Mouse (Mus musculus) kidney, embryonic 15.5 days (tissue): ENCODE data around the gene Tmem270. TPM values are rescaled to one million over a fixed set of nuclear protein-coding genes. Genes with fewer than 3 reads are reported as not detected.
"Not testable (repeated sequence)": the region's sequence is repeated elsewhere in the genome, so short reads cannot be mapped to it uniquely, and the experiment has no call there.

ENCODE experiments used
- ATAC-seq: fragments of 200-750 bp; cut with Nextera tagmentation; replicated peaks from 2 replicates; pipeline ENCODE4 v1.8.0; 2017; ENCODE audit warnings: moderate TSS enrichment; ENCODE audit not compliant: low FRiP score
- H3K27ac ChIP-seq: fragments of 300-500 bp; sonication (generic); 2 replicates; pipeline ENCODE4 v1.5.1; 2015; ENCODE audit warnings: mild to moderate bottlenecking, inconsistent platforms
- H3K27me3 ChIP-seq: fragments of 300-500 bp; sonication (generic); 2 replicates; pipeline ENCODE4 v1.6.1; 2015; ENCODE audit warnings: inconsistent platforms
- H3K36me3 ChIP-seq: fragments of 300-500 bp; sonication (generic); 2 replicates; pipeline ENCODE4 v1.6.1; 2015; ENCODE audit warnings: inconsistent platforms
- H3K4me1 ChIP-seq: fragments of 300-500 bp; sonication (generic); 2 replicates; pipeline ENCODE4 v1.6.1; 2015; ENCODE audit warnings: inconsistent platforms
- H3K4me2 ChIP-seq: fragments of 300-500 bp; sonication (generic); 2 replicates; pipeline ENCODE4 v1.6.1; 2015; ENCODE audit warnings: moderate library complexity, mild to moderate bottlenecking, inconsistent platforms
- H3K4me3 ChIP-seq: fragments of 300-500 bp; sonication (generic); replicated peaks from 2 replicates; pipeline ENCODE4 v1.5.1; 2015; ENCODE audit warnings: mild to moderate bottlenecking, inconsistent platforms
- H3K9ac ChIP-seq: fragments of 300-500 bp; sonication (generic); 2 replicates; pipeline ENCODE4 v1.6.1; 2015; ENCODE audit warnings: mild to moderate bottlenecking, inconsistent platforms
- H3K9me3 ChIP-seq: fragments of 300-500 bp; sonication (generic); replicated peaks from 2 replicates; pipeline ENCODE4 v1.6.1; 2016; ENCODE audit warnings: inconsistent platforms
- WGBS: fragments of 180-500 bp; shearing (Covaris S2); methylation state at CpG from one replicate; pipeline ENCODE4 v1.1.7; 2015; ENCODE audit warnings: mixed read lengths; 5-methylcytosine and 5-hydroxymethylcytosine counted together
- polyA plus RNA-seq: library from polyadenylated mRNA; unstranded; fragments of >200 nt; fragmentation: Nextera tagmentation; extraction: Ambion mirVana; gene quantifications from 2 replicates; pipeline ENCODE4 v1.2.1, GENCODE M21; 2015

Gene Tmem270
- polyA plus RNA-seq, 1 experiment from 2014 or later, result not detected

GRCm38 (mm10) chr5:134941472-134942209, 35.1 kb upstream of the Tmem270 start:
- Histone ChIP-seq H3K4me2 (no peak overlapping the region), H3K9me3 (no peaks in the 10 kb centered on the region), H3K9ac (no peak overlapping the region), H3K27ac (peak overlapping the region; percentile 80), H3K4me3 (no peak overlapping the region), H3K36me3 (no peaks in the 10 kb centered on the region), H3K27me3 (peaks cover 19% of the 10 kb centered on the region), H3K4me1 (peaks cover 13% of the 10 kb centered on the region)
- WGBS, result 68% methylated on average over 14 of the region's 14 CpGs
- peak; percentile 46; the same call in 1 of the 2 replicates for ATAC-seq

GRCm38 (mm10) chr5:134939554-134939953, 33.0 kb upstream of the Tmem270 start:
- 78% methylated on average over 5 of the region's 7 CpGs for WGBS
- H3K4me3 ChIP-seq, H3K4me2 ChIP-seq, H3K27ac ChIP-seq, H3K4me1 ChIP-seq, H3K9ac ChIP-seq, H3K9me3 ChIP-seq, H3K36me3 ChIP-seq, H3K27me3 ChIP-seq, ATAC-seq: not testable (repeated sequence)

- H3K36me3 ChIP-seq, result peaks cover 14% of the 10 kb centered on the region; the same call in 1 of the 2 replicates
- no peak overlapping the region for H3K27ac ChIP-seq
- no peaks in the 10 kb centered on the region for H3K4me1 ChIP-seq
- no peak overlapping the region for H3K9ac ChIP-seq
- H3K4me2 ChIP-seq, result no peak overlapping the region
- ATAC-seq, result no peak
- 75% methylated on average over 3 of the region's 3 CpGs for WGBS
- H3K4me3 ChIP-seq, result no peak overlapping the region
- no peaks in the 10 kb centered on the region for H3K9me3 ChIP-seq
- no peaks in the 10 kb centered on the region for H3K27me3 ChIP-seq
Observed at GRCm38 (mm10) chr5:134939069-134939468, 32.5 kb upstream of the Tmem270 start.

- H3K4me2 ChIP-seq, result no peak overlapping the region
- 81% methylated on average over 6 of the region's 6 CpGs for WGBS
- peaks cover 13% of the 10 kb centered on the region for H3K4me1 ChIP-seq
- H3K9me3 ChIP-seq, result no peaks in the 10 kb centered on the region
- no peak overlapping the region for H3K27ac ChIP-seq
- no peak overlapping the region for H3K4me3 ChIP-seq
- peaks cover 19% of the 10 kb centered on the region; the same call in 1 of the 2 replicates for H3K36me3 ChIP-seq
- H3K27me3 ChIP-seq, result no peaks in the 10 kb centered on the region
- H3K9ac ChIP-seq, result no peak overlapping the region
- ATAC-seq, result no peak
Observed at GRCm38 (mm10) chr5:134936626-134937185, 30.2 kb upstream of the Tmem270 start.

GRCm38 (mm10) chr5:134936051-134936450, 29.5 kb upstream of the Tmem270 start:
- peaks cover 15% of the 10 kb centered on the region for H3K4me1 ChIP-seq
- H3K27me3 ChIP-seq, result no peaks in the 10 kb centered on the region
- no peak for ATAC-seq
- H3K9ac ChIP-seq, result no peak overlapping the region
- H3K36me3 ChIP-seq, result peaks cover 19% of the 10 kb centered on the region; the same call in 1 of the 2 replicates
- H3K9me3 ChIP-seq, result no peaks in the 10 kb centered on the region
- H3K4me3 ChIP-seq, result no peak overlapping the region
- WGBS, result 92% methylated on average over 6 of the region's 6 CpGs
- H3K4me2 ChIP-seq, result no peak overlapping the region
- H3K27ac ChIP-seq, result no peak overlapping the region

GRCm38 (mm10) chr5:134934666-134935065, 28.1 kb upstream of the Tmem270 start:
- Histone ChIP-seq H3K9ac (no peak overlapping the region), H3K4me1 (peaks cover 15% of the 10 kb centered on the region), H3K4me3 (no peak overlapping the region), H3K9me3 (no peaks in the 10 kb centered on the region), H3K36me3 (peaks cover 19% of the 10 kb centered on the region; the same call in 1 of the 2 replicates), H3K4me2 (no peak overlapping the region), H3K27ac (no peak overlapping the region), H3K27me3 (no peaks in the 10 kb centered on the region)
- ATAC-seq, result no peak
- WGBS, result 87% methylated on average over 3 of the region's 3 CpGs

- WGBS, result 93% methylated on average over 5 of the region's 5 CpGs
- not testable (repeated sequence) for H3K27ac ChIP-seq, H3K9ac ChIP-seq, H3K4me2 ChIP-seq, ATAC-seq, H3K4me3 ChIP-seq, H3K27me3 ChIP-seq, H3K9me3 ChIP-seq
- peaks cover 15% of the 10 kb centered on the region for H3K4me1 ChIP-seq
- H3K36me3 ChIP-seq, result peaks cover 19% of the 10 kb centered on the region; the same call in 1 of the 2 replicates
Observed at GRCm38 (mm10) chr5:134933686-134934085, 27.2 kb upstream of the Tmem270 start.

GRCm38 (mm10) chr5:134933281-134933680, 26.7 kb upstream of the Tmem270 start:
- Histone ChIP-seq H3K4me3 (peak overlapping the region; percentile 82), H3K4me1 (peaks cover 15% of the 10 kb centered on the region), H3K36me3 (peaks cover 19% of the 10 kb centered on the region; the same call in 1 of the 2 replicates), H3K27ac (no peak overlapping the region), H3K27me3 (no peaks in the 10 kb centered on the region), H3K9ac (no peak overlapping the region), H3K9me3 (no peaks in the 10 kb centered on the region), H3K4me2 (peak overlapping the region; percentile 74)
- 90% methylated on average over 8 of the region's 8 CpGs for WGBS
- ATAC-seq, result no peak

- peak overlapping the region; percentile 74 for H3K4me2 ChIP-seq
- peak overlapping the region; percentile 82 for H3K4me3 ChIP-seq
- peak overlapping the region; percentile 90 for H3K27ac ChIP-seq
- H3K36me3 ChIP-seq, result peaks cover 19% of the 10 kb centered on the region; the same call in 1 of the 2 replicates
- WGBS, result 45% methylated on average over 9 of the region's 9 CpGs
- H3K9ac ChIP-seq, result peak overlapping the region; percentile 83
- peak; percentile 44 for ATAC-seq
- H3K4me1 ChIP-seq, result peaks cover 15% of the 10 kb centered on the region
- H3K9me3 ChIP-seq, result no peaks in the 10 kb centered on the region
- H3K27me3 ChIP-seq, result no peaks in the 10 kb centered on the region
Observed at GRCm38 (mm10) chr5:134932903-134933276, 26.4 kb upstream of the Tmem270 start.

GRCm38 (mm10) chr5:134932179-134932902, 25.8 kb upstream of the Tmem270 start, which contains the start of gene Mettl27:
Gene Mettl27 (plus strand): TSS chr5:134932368.
- no peaks in the 10 kb centered on the region for H3K9me3 ChIP-seq
- H3K27ac ChIP-seq, result peak within 1 kb of the TSS; percentile 90
- peak within 1 kb of the TSS; percentile 74 for H3K4me2 ChIP-seq
- WGBS, result under 1% methylated on average over 41 of the region's 41 CpGs
- H3K4me3 ChIP-seq, result peak within 1 kb of the TSS; percentile 82
- peak; percentile 96 for ATAC-seq
- H3K36me3 ChIP-seq, result peaks cover 19% of the 10 kb centered on the region; the same call in 1 of the 2 replicates
- H3K27me3 ChIP-seq, result no peaks in the 10 kb centered on the region
- peaks cover 15% of the 10 kb centered on the region for H3K4me1 ChIP-seq
- peak within 1 kb of the TSS; percentile 83 for H3K9ac ChIP-seq

GRCm38 (mm10) chr5:134929988-134930387, 23.5 kb upstream of the Tmem270 start:
- H3K27ac ChIP-seq, result no peak overlapping the region
- peaks cover 15% of the 10 kb centered on the region for H3K4me1 ChIP-seq
- ATAC-seq, result no peak
- H3K9ac ChIP-seq, result no peak overlapping the region
- 86% methylated on average over 2 of the region's 2 CpGs for WGBS
- no peak overlapping the region for H3K4me3 ChIP-seq
- no peaks in the 10 kb centered on the region for H3K9me3 ChIP-seq
- peaks cover 14% of the 10 kb centered on the region; the same call in 1 of the 2 replicates for H3K36me3 ChIP-seq
- H3K4me2 ChIP-seq, result no peak overlapping the region
- H3K27me3 ChIP-seq, result no peaks in the 10 kb centered on the region

- WGBS, result 61% methylated on average over 4 of the region's 4 CpGs
- 0 out of 2 replicates have a peak, but pooled peaks cover 2% of the 10 kb centered on the region for H3K4me1 ChIP-seq
- ATAC-seq, result no peak
- H3K36me3 ChIP-seq, result no peaks in the 10 kb centered on the region
- no peak overlapping the region for H3K27ac ChIP-seq
- no peaks in the 10 kb centered on the region for H3K9me3 ChIP-seq
- no peaks in the 10 kb centered on the region for H3K27me3 ChIP-seq
- no peak overlapping the region for H3K4me2 ChIP-seq
- H3K4me3 ChIP-seq, result no peak overlapping the region
- no peak overlapping the region for H3K9ac ChIP-seq
Observed at GRCm38 (mm10) chr5:134926726-134927125, 20.2 kb upstream of the Tmem270 start.
